Mouse (Mus musculus) thymus, postnatal 14 days (tissue): ENCODE data around the gene Pdzrn4.

Source experiments
- DNase-seq: peaks from one replicate; pipeline ENCODE4 v3.0.0; 2021

Gene Pdzrn4

GRCm38 (mm10) chr15:92502797-92503196 is 106.1 kb downstream of the Pdzrn4 start:
- no peak for DNase-seq

DNA sequence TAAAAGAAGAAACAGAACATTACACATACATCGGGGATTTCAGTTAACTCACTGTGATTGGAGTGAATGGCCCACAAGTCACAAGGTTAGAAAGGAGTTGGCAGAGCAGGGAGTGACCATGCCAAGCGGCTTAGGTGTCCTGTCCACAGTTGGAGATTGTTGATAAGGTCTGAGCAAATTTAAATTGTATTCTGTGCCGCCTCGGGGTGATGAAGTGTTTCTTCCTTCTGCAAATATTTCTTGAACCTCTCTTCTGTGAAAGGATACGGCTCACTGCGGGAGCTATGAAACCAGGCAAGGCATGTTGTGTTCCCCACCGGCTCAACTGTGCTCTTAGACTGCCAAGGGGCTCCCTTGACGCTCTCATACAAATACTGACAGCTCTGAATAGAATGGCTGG is 112.7 kb downstream of the Pdzrn4 start:
- no peak for DNase-seq

DNA sequence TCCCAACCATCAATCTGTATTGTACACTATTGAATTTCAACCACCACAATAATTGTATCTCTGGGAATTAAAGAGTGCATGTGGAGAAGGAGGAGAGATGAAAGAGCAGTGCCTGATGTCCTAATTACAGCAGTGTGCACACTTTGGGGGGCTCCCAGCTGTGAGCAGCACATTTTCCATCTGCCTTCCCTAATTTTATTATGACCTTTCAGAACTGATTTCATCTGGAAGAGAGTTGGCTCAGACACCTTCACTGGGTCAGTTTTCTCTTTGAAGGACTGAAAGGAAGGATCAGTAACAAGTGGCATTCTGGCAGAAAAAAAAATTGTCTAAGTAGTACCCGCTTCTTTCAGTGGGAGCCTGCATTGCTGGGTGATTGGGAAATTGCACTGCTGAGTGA is 119.0 kb downstream of the Pdzrn4 start:
- no peak for DNase-seq

DNA sequence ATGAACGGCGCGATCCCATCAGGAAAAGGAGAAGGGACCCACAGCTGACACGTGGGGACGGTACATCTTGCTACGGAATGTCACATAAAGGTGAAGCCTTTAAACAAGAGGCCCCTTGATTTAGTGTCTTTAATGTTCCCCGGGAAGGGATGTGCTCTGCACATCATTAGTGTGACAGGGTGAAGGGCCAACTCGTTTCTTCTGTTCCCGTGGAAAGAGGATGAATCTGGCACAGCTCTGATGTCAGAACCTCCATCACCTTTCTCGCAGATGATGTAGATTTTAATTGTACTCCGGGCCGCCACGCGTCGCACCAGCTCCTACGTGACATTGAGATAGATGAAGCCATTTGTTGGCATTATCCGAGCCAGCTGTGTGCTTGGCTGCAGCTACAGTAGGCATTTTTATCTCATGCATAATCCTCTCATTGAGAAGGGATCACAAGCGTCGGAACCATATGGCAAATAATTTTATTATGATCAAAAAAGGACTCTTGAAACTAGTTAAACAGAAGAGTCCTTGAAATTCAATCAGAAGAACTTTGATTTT is 124.1 kb downstream of the Pdzrn4 start:
- DNase-seq = no peak

GRCm38 (mm10) chr15:92521686-92522085 is 125.0 kb downstream of the Pdzrn4 start:
- no peak for DNase-seq

GRCm38 (mm10) chr15:92524917-92525316 is 128.2 kb downstream of the Pdzrn4 start:
- no peak for DNase-seq

DNA sequence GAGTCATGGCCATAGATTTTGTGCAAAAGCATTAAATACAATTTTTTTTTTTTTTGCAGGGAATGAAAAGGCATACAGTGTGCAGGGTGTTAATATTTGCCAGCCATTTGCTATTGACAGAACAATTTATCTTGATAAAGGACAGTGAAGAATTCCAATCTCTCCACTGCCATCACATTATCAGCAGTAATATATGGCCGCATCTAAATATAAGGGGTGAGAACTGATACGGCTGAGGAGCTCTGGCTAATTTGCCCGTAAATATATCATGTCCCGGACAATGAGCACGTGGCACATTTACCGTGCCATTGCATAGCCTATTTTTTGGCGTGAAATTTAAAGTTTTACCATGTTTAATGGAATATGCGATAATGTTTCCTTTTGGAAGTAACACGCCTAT is 128.7 kb downstream of the Pdzrn4 start:
- DNase-seq = no peak

GRCm38 (mm10) chr15:92526731-92527130 is 130.1 kb downstream of the Pdzrn4 start:
- no peak for DNase-seq

GRCm38 (mm10) chr15:92543252-92543651 is 146.6 kb downstream of the Pdzrn4 start:
- no peak for DNase-seq

GRCm38 (mm10) chr15:92547294-92547911 is 150.7 kb downstream of the Pdzrn4 start:
- no peak for DNase-seq

- DNase-seq = no peak
Observed at GRCm38 (mm10) chr15:92555012-92555574, 158.4 kb downstream of the Pdzrn4 start.

GRCm38 (mm10) chr15:92555716-92556115 is 159.0 kb downstream of the Pdzrn4 start:
- DNase-seq = no peak

DNA sequence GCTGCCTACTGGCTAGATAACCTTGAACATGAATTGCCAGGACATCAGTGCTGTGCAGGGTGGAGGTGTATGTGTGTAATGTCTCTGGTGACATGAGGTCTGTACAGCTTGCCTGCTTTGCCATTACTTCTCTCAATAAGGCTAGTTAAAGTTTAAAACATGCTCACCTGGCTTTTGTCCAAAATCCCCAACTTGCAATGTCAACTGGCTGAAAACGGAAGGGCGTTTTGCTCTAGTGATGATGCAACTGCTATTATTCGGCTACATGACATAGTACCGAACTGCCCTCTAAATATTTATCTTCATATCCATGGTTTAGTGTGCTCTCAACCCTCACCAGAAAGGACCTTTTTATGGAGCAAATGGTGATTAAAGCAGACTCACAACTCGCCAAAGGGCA is 161.9 kb downstream of the Pdzrn4 start:
- no peak for DNase-seq

GRCm38 (mm10) chr15:92562149-92562548 is 165.5 kb downstream of the Pdzrn4 start:
- DNase-seq = no peak

GRCm38 (mm10) chr15:92563576-92563975 is 166.9 kb downstream of the Pdzrn4 start:
- no peak for DNase-seq

GRCm38 (mm10) chr15:92570526-92571243 is 174.0 kb downstream of the Pdzrn4 start:
- no peak for DNase-seq

GRCm38 (mm10) chr15:92571244-92571539 is 174.5 kb downstream of the Pdzrn4 start:
- DNase-seq = no peak

- no peak for DNase-seq
Observed at GRCm38 (mm10) chr15:92577476-92577875, 180.8 kb downstream of the Pdzrn4 start.

- DNase-seq = no peak
Observed at GRCm38 (mm10) chr15:92580217-92580616, 183.5 kb downstream of the Pdzrn4 start.

DNA sequence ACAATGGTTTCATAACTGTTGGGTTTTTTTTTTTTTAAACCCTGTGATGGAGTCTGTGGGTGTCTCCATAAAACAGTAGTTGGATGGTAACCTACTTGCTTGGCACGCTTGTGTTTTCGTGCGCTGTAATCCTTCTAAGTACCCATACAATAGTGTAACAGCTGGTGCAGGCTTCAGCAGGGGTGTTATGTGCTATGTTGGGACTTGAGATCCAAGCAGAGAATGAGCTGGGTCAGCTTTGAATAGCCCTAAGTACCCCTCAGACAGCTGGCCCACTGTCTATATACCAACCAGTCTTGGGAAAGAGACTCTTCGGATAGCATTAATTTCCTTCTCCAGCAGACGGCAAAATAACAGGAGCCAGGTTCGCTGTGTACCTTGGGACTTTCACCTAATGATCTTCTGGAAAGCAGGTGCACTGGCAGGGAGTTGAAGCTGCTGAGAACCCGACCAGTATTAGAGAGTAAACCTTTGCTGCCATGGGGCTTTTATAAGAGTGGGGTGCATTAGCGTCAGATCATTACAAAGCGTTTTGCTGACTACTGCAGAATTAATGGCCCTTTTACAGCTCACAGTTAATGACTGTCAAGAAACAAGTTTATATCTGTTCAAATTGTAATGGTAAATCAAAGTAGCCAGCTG is 184.2 kb downstream of the Pdzrn4 start:
- DNase-seq = no peak

DNA sequence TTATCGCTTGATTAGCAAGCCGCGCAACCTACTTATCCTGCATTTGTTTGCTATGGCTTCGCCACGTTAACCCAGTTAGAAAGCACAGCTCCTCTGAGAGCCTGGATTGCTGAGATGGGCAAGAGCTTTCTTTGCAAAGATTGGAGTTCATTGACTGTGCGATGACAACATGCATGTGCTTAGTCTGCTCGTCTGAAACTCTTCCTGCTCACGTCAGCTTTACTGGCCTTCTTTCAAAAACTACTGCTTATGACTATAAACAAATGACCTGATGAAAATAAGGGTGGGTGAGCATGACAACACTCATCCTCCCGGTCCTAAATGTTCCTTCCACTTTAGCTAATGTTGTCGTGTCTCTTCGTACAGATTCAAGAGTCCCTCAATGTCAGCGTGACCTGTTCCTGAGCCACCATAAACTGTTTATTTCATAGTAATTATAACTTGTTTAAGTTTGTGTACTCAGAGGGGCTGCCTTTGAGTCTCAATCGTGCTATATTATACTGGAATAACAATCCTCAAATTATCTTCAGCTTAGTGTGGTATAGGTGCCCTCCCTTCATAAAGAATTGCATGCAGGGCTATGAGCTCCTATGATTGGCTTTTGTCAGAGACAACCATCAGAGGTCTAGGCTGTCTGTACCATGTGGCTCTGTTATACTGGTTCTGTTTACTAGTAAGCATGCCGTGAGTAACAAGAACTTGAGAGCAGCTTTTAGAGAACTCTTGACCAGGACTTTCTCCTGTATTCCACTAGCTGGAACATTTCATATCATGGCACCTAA is 187.9 kb downstream of the Pdzrn4 start:
- no peak for DNase-seq

- DNase-seq = no peak
Observed at GRCm38 (mm10) chr15:92587431-92587830, 190.8 kb downstream of the Pdzrn4 start.

GRCm38 (mm10) chr15:92594721-92595120 is 198.0 kb downstream of the Pdzrn4 start:
- no peak for DNase-seq
